Mouse (Mus musculus) megakaryocyte, embryonic 14.5 days (primary cell): ENCODE results near the gene Esrra.

Experiments
- FLI1 ChIP-seq: IDR thresholded peaks from 2 replicates; pipeline ENCODE4 v1.6.1; 2012; ENCODE audit warnings: low read length, inconsistent platforms, mixed read lengths
- GATA1 ChIP-seq: IDR thresholded peaks from 3 replicates; pipeline ENCODE4 v1.6.1; 2012; ENCODE audit warnings: mixed read lengths, low read length, inconsistent platforms, borderline replicate concordance

GRCm38 (mm10) chr19:6970460-6971085, 49.0 kb upstream of the Esrra start:
- no peak for TF ChIP-seq GATA1
- TF ChIP-seq FLI1 = no peak
